12 mouse cellular contexts compared by ENCODE assay signal in genomic region chr7:117419041-117419440, GRCm38 (mm10). TPM values are rescaled to one million over a fixed set of nuclear protein-coding genes. Genes with fewer than 3 reads are reported as not detected.
DNase-seq lines count a peak whose midpoint lies in the region; ATAC-seq and TF ChIP-seq lines count a peak whose summit lies in the region.
"Had no signal": no experiment of that assay in that cellular context is flagged by ENCODE, and none has a peak within 500 bp of the region (broad histone marks: within the 10 kb centered on the region; RNA-seq: fewer than 3 reads in every experiment).

No protein-coding gene starts in this region.

- peak; percentile 60 for DNase-seq in forebrain, embryonic 11.5 days (ENCODE audit: low spot score)
- DNase-seq in forebrain, embryonic 10.5 days (ENCODE audit: extremely low spot score, low spot score) = no peak
- peak; percentile 49 for DNase-seq in midbrain, embryonic 11.5 days (ENCODE audit: low spot score, missing footprints)
- no peak for DNase-seq in midbrain, embryonic 10.5 days (ENCODE audit: low spot score)
- peak; percentile 74 for DNase-seq in hindbrain, postnatal 0 days (ENCODE audit: low spot score)
- peak; percentile 45 for DNase-seq in skeletal muscle tissue, adult 2 months (ENCODE audit: low read depth, low spot score)
- no peak for DNase-seq in c-Kit-positive CD71-positive TER-119-positive erythroid progenitor cells, embryonic 14.5 days (ENCODE audit: low spot score)
- DNase-seq in frontal cortex, postnatal 36 days (ENCODE audit: low spot score in 2 of 2) = no peak
- DNase-seq: cerebellum, adult 9-11 months; liver; thymus, adult 18-20 months had no signal

- no peak overlapping the region for H3K4me3 ChIP-seq in forebrain, embryonic 11.5 days (ENCODE audit: low read depth, low read length)
- H3K4me3 ChIP-seq in forebrain, embryonic 10.5 days = no peak overlapping the region
- H3K4me3 ChIP-seq in midbrain, embryonic 11.5 days (ENCODE audit: low read depth, low read length) = no peak overlapping the region
- no peak overlapping the region for H3K4me3 ChIP-seq in midbrain, embryonic 10.5 days
- no peak overlapping the region for H3K4me3 ChIP-seq in hindbrain, postnatal 0 days (ENCODE audit: low read length)
- H3K4me3 ChIP-seq: heart, embryonic 13.5 days had no signal

- no peak overlapping the region for H3K4me2 ChIP-seq in forebrain, embryonic 11.5 days (ENCODE audit: low read depth, low read length, severe bottlenecking)
- H3K4me2 ChIP-seq in midbrain, embryonic 11.5 days = no peak overlapping the region
- no peak overlapping the region for H3K4me2 ChIP-seq in hindbrain, postnatal 0 days (ENCODE audit: low read depth, low read length)
- H3K4me2 ChIP-seq: heart, embryonic 13.5 days had no signal

- no peak for ATAC-seq in forebrain, embryonic 11.5 days (replicated peaks; ENCODE audit: low FRiP score)
- ATAC-seq in midbrain, embryonic 11.5 days (ENCODE audit: low FRiP score) = no peak
- peak; percentile 65 for ATAC-seq in hindbrain, postnatal 0 days

- no peaks in the 10 kb centered on the region for H3K27me3 ChIP-seq in forebrain, embryonic 11.5 days (ENCODE audit: control insufficient read depth, insufficient read depth, low read length)
- no peaks in the 10 kb centered on the region for H3K27me3 ChIP-seq in forebrain, embryonic 10.5 days (ENCODE audit: poor library complexity, severe bottlenecking)
- no peaks in the 10 kb centered on the region for H3K27me3 ChIP-seq in midbrain, embryonic 11.5 days (ENCODE audit: control insufficient read depth, insufficient read depth, low read length)
- H3K27me3 ChIP-seq in midbrain, embryonic 10.5 days (ENCODE audit: low read depth, poor library complexity, severe bottlenecking) = no peaks in the 10 kb centered on the region
- H3K27me3 ChIP-seq in hindbrain, postnatal 0 days (ENCODE audit: insufficient read depth, low read length) = no peaks in the 10 kb centered on the region
- H3K27me3 ChIP-seq: heart, embryonic 13.5 days had no signal

- H3K27ac ChIP-seq in forebrain, embryonic 11.5 days (ENCODE audit: low read depth, low read length) = no peak overlapping the region
- H3K27ac ChIP-seq in forebrain, embryonic 10.5 days = no peak overlapping the region
- H3K27ac ChIP-seq in midbrain, embryonic 11.5 days (ENCODE audit: low read depth, low read length) = no peak overlapping the region
- H3K27ac ChIP-seq in midbrain, embryonic 10.5 days (replicated peaks) = no peak overlapping the region
- H3K27ac ChIP-seq in hindbrain, postnatal 0 days = no peak overlapping the region
- H3K27ac ChIP-seq: heart, embryonic 13.5 days had no signal

- no peak for TF ChIP-seq CTCF in hindbrain, postnatal 0 days (IDR thresholded peaks at IDR 0.05; ENCODE audit: low read depth)

- no peaks in the 10 kb centered on the region for H3K9me3 ChIP-seq in forebrain, embryonic 11.5 days (ENCODE audit: control insufficient read depth, low read length)
- no peaks in the 10 kb centered on the region for H3K9me3 ChIP-seq in forebrain, embryonic 10.5 days
- H3K9me3 ChIP-seq in midbrain, embryonic 11.5 days (ENCODE audit: control insufficient read depth, low read length) = no peaks in the 10 kb centered on the region
- H3K9me3 ChIP-seq in midbrain, embryonic 10.5 days (replicated peaks) = no peaks in the 10 kb centered on the region
- no peaks in the 10 kb centered on the region for H3K9me3 ChIP-seq in hindbrain, postnatal 0 days (ENCODE audit: low read length)
- H3K9me3 ChIP-seq: heart, embryonic 13.5 days had no signal

- 44% methylated on average over 5 of the region's 5 CpGs for WGBS in forebrain, embryonic 11.5 days
- WGBS in forebrain, embryonic 10.5 days = 54% methylated on average over 5 of the region's 5 CpGs
- 47% methylated on average over 5 of the region's 5 CpGs for WGBS in midbrain, embryonic 11.5 days
- 63% methylated on average over 5 of the region's 5 CpGs for WGBS in midbrain, embryonic 10.5 days
- 26% methylated on average over 5 of the region's 5 CpGs for whole genome bisulfite sequencing in hindbrain, postnatal 0 days

- H3K4me1 ChIP-seq in forebrain, embryonic 11.5 days (replicated peaks; ENCODE audit: control insufficient read depth, insufficient read depth, low read length) = peaks cover 10% of the 10 kb centered on the region
- H3K4me1 ChIP-seq in forebrain, embryonic 10.5 days = peaks cover 65% of the 10 kb centered on the region
- no peaks in the 10 kb centered on the region for H3K4me1 ChIP-seq in midbrain, embryonic 11.5 days (ENCODE audit: control insufficient read depth, insufficient read depth, low read length)
- H3K4me1 ChIP-seq in midbrain, embryonic 10.5 days = peaks cover 21% of the 10 kb centered on the region
- H3K4me1 ChIP-seq in hindbrain, postnatal 0 days (ENCODE audit: insufficient read depth, low read length) = peaks cover 11% of the 10 kb centered on the region; the same call in 1 of the 2 replicates

- H3K9ac ChIP-seq in forebrain, embryonic 11.5 days (ENCODE audit: low read length) = no peak overlapping the region
- H3K9ac ChIP-seq in midbrain, embryonic 11.5 days (ENCODE audit: low read length) = no peak overlapping the region
- H3K9ac ChIP-seq in hindbrain, postnatal 0 days (replicated peaks; ENCODE audit: low read length) = no peak overlapping the region
- H3K9ac ChIP-seq: heart, embryonic 13.5 days had no signal

- H3K36me3 ChIP-seq in forebrain, embryonic 11.5 days (ENCODE audit: control insufficient read depth, insufficient read depth, low read length) = no peaks in the 10 kb centered on the region
- no peaks in the 10 kb centered on the region for H3K36me3 ChIP-seq in forebrain, embryonic 10.5 days (replicated peaks)
- H3K36me3 ChIP-seq in midbrain, embryonic 11.5 days (ENCODE audit: control insufficient read depth, insufficient read depth, low read length) = no peaks in the 10 kb centered on the region
- no peaks in the 10 kb centered on the region for H3K36me3 ChIP-seq in midbrain, embryonic 10.5 days
- H3K36me3 ChIP-seq in hindbrain, postnatal 0 days (ENCODE audit: insufficient read depth, low read length) = no peaks in the 10 kb centered on the region
- H3K36me3 ChIP-seq: heart, embryonic 13.5 days had no signal

RNA-seq across cellular contexts. Expression of gene Xylt1, which starts 38.3 kb away (rescaled TPM):
- 4.6 TPM in 2 replicates for polyA plus RNA-seq in forebrain, embryonic 11.5 days (2014; fragmentation: Nextera tagmentation; extraction: Ambion mirVana)
- 1.7 and 2.3 TPM in 2 replicates for polyA plus RNA-seq in forebrain, embryonic 10.5 days (2016; fragmentation: Nextera tagmentation; extraction: Ambion mirVana)
- polyA plus RNA-seq in midbrain, embryonic 11.5 days (2014; fragmentation: Nextera tagmentation; extraction: Ambion mirVana) = 0.83 and 1.1 TPM in 2 replicates
- 0.91 and 1.0 TPM in 2 replicates for polyA plus RNA-seq in midbrain, embryonic 10.5 days (2016; fragmentation: Nextera tagmentation; extraction: Ambion mirVana)
- total RNA-seq in hindbrain, postnatal 0 days (2014; rRNA removed) = 16.6 and 26.1 TPM in 2 replicates
- polyA plus RNA-seq in hindbrain, postnatal 0 days (2015; fragmentation: Nextera tagmentation; extraction: Ambion mirVana) = 2.9 and 3.0 TPM in 2 replicates

Comparison
In these comparisons a context has a peak if more than half of its experiments do, and no peak if none do; other contexts are left out.
1. DNase-seq: peak in forebrain, embryonic 11.5 days (single experiment), midbrain, embryonic 11.5 days (single experiment), hindbrain, postnatal 0 days (single experiment) and skeletal muscle tissue, adult 2 months (single experiment); none in forebrain, embryonic 10.5 days (single experiment), midbrain, embryonic 10.5 days (single experiment), c-Kit-positive CD71-positive TER-119-positive erythroid progenitor cells, embryonic 14.5 days (single experiment) and frontal cortex, postnatal 36 days (0 of 2).